Comparison of ENCODE assay signal across 8 mouse cellular contexts in the genomic region with DNA sequence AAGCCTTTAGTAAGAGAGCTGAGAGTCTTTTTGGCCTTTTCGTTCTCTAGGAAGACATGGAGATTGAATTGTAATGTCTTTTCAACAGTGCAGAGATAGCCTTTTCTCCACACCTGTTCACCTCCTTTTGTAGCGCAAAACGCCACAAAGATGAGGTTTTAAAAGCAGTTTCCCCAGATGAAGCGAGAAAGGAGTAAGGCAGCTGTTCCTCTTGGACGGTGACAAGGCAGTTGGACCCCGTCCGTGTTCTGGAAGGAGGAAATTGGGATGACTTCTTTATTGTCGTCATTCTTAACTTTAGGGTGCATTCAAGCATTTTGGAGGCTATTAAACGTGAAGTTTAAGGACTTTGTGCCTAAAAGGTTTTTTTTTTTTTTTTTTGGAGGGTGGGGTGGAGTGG. TPM values are rescaled to one million over a fixed set of nuclear protein-coding genes. Genes with fewer than 3 reads are reported as not detected.
DNase-seq lines count a peak whose midpoint lies in the region; ATAC-seq lines count a peak whose summit lies in the region.

No protein-coding gene starts in this region.

- ATAC-seq in neural tube, embryonic 11.5 days (ENCODE audit: insufficient read depth, low FRiP score, low TSS enrichment): no peak
- ATAC-seq in embryonic facial prominence, embryonic 13.5 days (ENCODE audit: insufficient number of reproducible peaks, insufficient read depth, low FRiP score, low TSS enrichment, low read depth): no peak
- no peak for ATAC-seq in stomach, embryonic 16.5 days (ENCODE audit: insufficient read depth, low FRiP score)

- WGBS in neural tube, embryonic 11.5 days: 20% methylated on average over 9 of the region's 9 CpGs
- 18% methylated on average over 9 of the region's 9 CpGs for WGBS in embryonic facial prominence, embryonic 13.5 days
- 9% methylated on average over 9 of the region's 9 CpGs for WGBS in stomach, embryonic 16.5 days

- H3K27ac ChIP-seq in neural tube, embryonic 11.5 days (ENCODE audit: low read depth, low read length): peak overlapping the region; percentile 98
- H3K27ac ChIP-seq in embryonic facial prominence, embryonic 13.5 days: peak overlapping the region; percentile 99
- peak overlapping the region; percentile 98 for H3K27ac ChIP-seq in stomach, embryonic 16.5 days (ENCODE audit: low read length)

- no peaks in the 10 kb centered on the region for H3K9me3 ChIP-seq in neural tube, embryonic 11.5 days (ENCODE audit: control insufficient read depth, low read length)
- H3K9me3 ChIP-seq in embryonic facial prominence, embryonic 13.5 days: no peaks in the 10 kb centered on the region
- no peaks in the 10 kb centered on the region for H3K9me3 ChIP-seq in stomach, embryonic 16.5 days (replicated peaks; ENCODE audit: control insufficient read depth, low read length)

- no peaks in the 10 kb centered on the region for H3K27me3 ChIP-seq in neural tube, embryonic 11.5 days (ENCODE audit: control insufficient read depth, insufficient read depth, low read length)
- H3K27me3 ChIP-seq in embryonic facial prominence, embryonic 13.5 days: 0 out of 2 replicates have a peak, but pooled peaks cover 4% of the 10 kb centered on the region
- no peaks in the 10 kb centered on the region for H3K27me3 ChIP-seq in stomach, embryonic 16.5 days (ENCODE audit: control insufficient read depth, insufficient read depth, low read length)

- no peak for DNase-seq in neural tube, embryonic 11.5 days (ENCODE audit: low spot score)
- no peak for DNase-seq in neural tube, embryonic 10.5 days (ENCODE audit: extremely low spot score, low spot score)
- DNase-seq in heart, postnatal 4 days: peak; percentile 31
- peak; percentile 17 to 28 for DNase-seq in lung, adult 18-20 months
- DNase-seq in layer of hippocampus, adult 9-11 months: no peak
- no peak for DNase-seq in frontal cortex, postnatal 10 days (ENCODE audit: low spot score in 2 of 2)

- H3K4me3 ChIP-seq in neural tube, embryonic 11.5 days (ENCODE audit: low read depth, low read length): peak overlapping the region; percentile 74
- peak overlapping the region; percentile 63 for H3K4me3 ChIP-seq in embryonic facial prominence, embryonic 13.5 days
- peak overlapping the region; percentile 71 for H3K4me3 ChIP-seq in stomach, embryonic 16.5 days (replicated peaks; ENCODE audit: low read length)

- H3K36me3 ChIP-seq in neural tube, embryonic 11.5 days (ENCODE audit: control insufficient read depth, insufficient read depth, low read length): no peaks in the 10 kb centered on the region
- H3K36me3 ChIP-seq in embryonic facial prominence, embryonic 13.5 days: no peaks in the 10 kb centered on the region
- no peaks in the 10 kb centered on the region for H3K36me3 ChIP-seq in stomach, embryonic 16.5 days (ENCODE audit: control insufficient read depth, insufficient read depth, low read length)

- peak overlapping the region; percentile 95 for H3K9ac ChIP-seq in neural tube, embryonic 11.5 days (ENCODE audit: low read length)
- H3K9ac ChIP-seq in embryonic facial prominence, embryonic 13.5 days: peak overlapping the region; percentile 84
- H3K9ac ChIP-seq in stomach, embryonic 16.5 days (ENCODE audit: low read length): peak overlapping the region; percentile 92

- peak overlapping the region; percentile 47 for H3K4me2 ChIP-seq in neural tube, embryonic 11.5 days (ENCODE audit: low read depth)
- peak overlapping the region; percentile 78 for H3K4me2 ChIP-seq in embryonic facial prominence, embryonic 13.5 days
- H3K4me2 ChIP-seq in stomach, embryonic 16.5 days (ENCODE audit: low read depth, low read length): peak overlapping the region; percentile 71

- H3K4me1 ChIP-seq in neural tube, embryonic 11.5 days (ENCODE audit: control insufficient read depth, insufficient read depth, low read length): no peaks in the 10 kb centered on the region; the same call in 1 of the 2 replicates
- H3K4me1 ChIP-seq in embryonic facial prominence, embryonic 13.5 days: peaks cover 18% of the 10 kb centered on the region
- H3K4me1 ChIP-seq in stomach, embryonic 16.5 days (ENCODE audit: control insufficient read depth, insufficient read depth, low read length): peaks cover 11% of the 10 kb centered on the region; the same call in 1 of the 2 replicates

RNA-seq across cellular contexts. Expression of a gene that starts 1.3 kb away (rescaled TPM):
- polyA plus RNA-seq in neural tube, embryonic 11.5 days (2014; fragmentation: Nextera tagmentation; extraction: Ambion mirVana): 23.6 and 25.0 TPM in 2 replicates
- polyA plus RNA-seq in embryonic facial prominence, embryonic 13.5 days (2015; fragmentation: Nextera tagmentation; extraction: Ambion mirVana): 22.9 and 23.3 TPM in 2 replicates
- 10 to 100 TPM; 35.1 to 38.6 TPM for total RNA-seq in heart, postnatal 4 days (2021)
- 12.4 and 13.6 TPM in 2 replicates for polyA plus RNA-seq in stomach, embryonic 16.5 days (2015; fragmentation: Nextera tagmentation; extraction: Ambion mirVana)

RNA-seq across cellular contexts. Expression of a gene that starts 48.1 kb away (rescaled TPM):
- polyA plus RNA-seq in neural tube, embryonic 11.5 days (2014; fragmentation: Nextera tagmentation; extraction: Ambion mirVana): 375 and 398 TPM in 2 replicates
- 348 and 379 TPM in 2 replicates for polyA plus RNA-seq in embryonic facial prominence, embryonic 13.5 days (2015; fragmentation: Nextera tagmentation; extraction: Ambion mirVana)
- total RNA-seq in heart, postnatal 4 days (2021): 100 to 1,000 TPM; 297 to 299 TPM
- polyA plus RNA-seq in stomach, embryonic 16.5 days (2015; fragmentation: Nextera tagmentation; extraction: Ambion mirVana): 277 and 282 TPM in 2 replicates

RNA-seq across cellular contexts. Expression of a gene that starts 52.3 kb away (rescaled TPM):
- polyA plus RNA-seq in neural tube, embryonic 11.5 days (2014; fragmentation: Nextera tagmentation; extraction: Ambion mirVana): 2.5 and 3.0 TPM in 2 replicates
- 7.2 and 9.7 TPM in 2 replicates for polyA plus RNA-seq in embryonic facial prominence, embryonic 13.5 days (2015; fragmentation: Nextera tagmentation; extraction: Ambion mirVana)
- under 1 TPM; 0.52 to 0.79 TPM for total RNA-seq in heart, postnatal 4 days (2021)
- 47.9 and 54.0 TPM in 2 replicates for polyA plus RNA-seq in stomach, embryonic 16.5 days (2015; fragmentation: Nextera tagmentation; extraction: Ambion mirVana)

Comparison
In these comparisons a context has a peak if more than half of its experiments do, and no peak if none do; other contexts are left out.
1. DNase-seq: peak in heart, postnatal 4 days (single experiment) and lung, adult 18-20 months (2 of 2); none in neural tube, embryonic 11.5 days (single experiment), neural tube, embryonic 10.5 days (single experiment), layer of hippocampus, adult 9-11 months (single experiment) and frontal cortex, postnatal 10 days (0 of 2).
2. Peak in every context shown above with its lines, with median percentiles within 50 percentile points of each other: H3K27ac ChIP-seq, H3K4me2 ChIP-seq, H3K4me3 ChIP-seq and H3K9ac ChIP-seq.